Mouse (Mus musculus) heart, postnatal 0 days (tissue): Measurements from ENCODE around the gene Tmem150b. TPM values are rescaled to one million over a fixed set of nuclear protein-coding genes. Genes with fewer than 3 reads are reported as not detected.

Source experiments
- ATAC-seq: fragments of 200-750 bp; cut with Nextera tagmentation; 2 replicates; pipeline ENCODE4 v1.8.0; 2017; ENCODE audit warnings: low read depth, moderate number of reproducible peaks, moderate library complexity; ENCODE audit not compliant: insufficient read depth
- DNase-seq: peaks from one replicate; pipeline ENCODE4 v3.0.0-alpha.2; 2016; ENCODE audit warnings: low spot score
- H3K27ac ChIP-seq: fragments of 300-500 bp; sonication (generic); 2 replicates; pipeline ENCODE4 v1.5.1; 2014; ENCODE audit warnings: low read depth, mild to moderate bottlenecking
- H3K27me3 ChIP-seq: fragments of 300-500 bp; sonication (generic); 2 replicates; pipeline ENCODE4 v1.6.1; 2014; ENCODE audit warnings: low read length, mixed read lengths; ENCODE audit not compliant: control insufficient read depth, insufficient read depth
- H3K36me3 ChIP-seq: fragments of 300-500 bp; sonication (generic); replicated peaks from 2 replicates; pipeline ENCODE4 v1.6.1; 2014; ENCODE audit warnings: low read length, mixed read lengths; ENCODE audit not compliant: control insufficient read depth, insufficient read depth
- H3K4me1 ChIP-seq: fragments of 300-500 bp; sonication (generic); 2 replicates; pipeline ENCODE4 v1.6.1; 2014; ENCODE audit warnings: antibody characterized with exemption; ENCODE audit not compliant: control insufficient read depth, insufficient read depth
- H3K4me2 ChIP-seq: fragments of 300-500 bp; sonication (generic); 2 replicates; pipeline ENCODE4 v1.6.1; 2014; ENCODE audit warnings: low read depth, mild to moderate bottlenecking, low read length, moderate library complexity
- H3K4me3 ChIP-seq: fragments of 300-500 bp; sonication (generic); 2 replicates; pipeline ENCODE4 v1.5.1; 2014; ENCODE audit warnings: low read depth, low read length
- H3K9ac ChIP-seq: fragments of 300-500 bp; sonication (generic); replicated peaks from 2 replicates; pipeline ENCODE4 v1.6.1; 2014; ENCODE audit warnings: low read depth, low read length, mixed read lengths
- H3K9me3 ChIP-seq: fragments of 300-500 bp; sonication (generic); replicated peaks from 2 replicates; pipeline ENCODE4 v1.6.1; 2016; ENCODE audit warnings: low read length; ENCODE audit not compliant: control insufficient read depth
- CTCF ChIP-seq: IDR thresholded peaks from 2 replicates; pipeline ENCODE4 v1.5.1; 2016; ENCODE audit warnings: antibody characterized with exemption, control low read depth, low read depth
- EP300 ChIP-seq: IDR thresholded peaks from 2 replicates; pipeline ENCODE4 v1.6.1; 2016; ENCODE audit warnings: antibody characterized with exemption, low read depth
- WGBS: fragments of 180-500 bp; shearing (Covaris S2); extraction: QIAGEN DNeasy Blood & Tissue Kit; methylation state at CpG from one replicate; pipeline ENCODE4 v1.1.7; 2014; 5-methylcytosine and 5-hydroxymethylcytosine counted together
- polyA plus RNA-seq: library from polyadenylated mRNA; unstranded; fragments of >200 nt; fragmentation: Nextera tagmentation; extraction: Ambion mirVana; gene quantifications from 2 replicates; pipeline ENCODE4 v1.2.1, GENCODE M21; 2015
- total RNA-seq: library from RNA; depleted of rRNA; stranded (reverse); fragments of >200 nt; gene quantifications from 2 replicates; pipeline ENCODE4 v1.2.3, GENCODE M21; 2014; ENCODE audit warnings: low replicate concordance

Gene Tmem150b
- total and polyA plus RNA-seq, 2 experiments from 2014 or later = not detected

GRCm38 (mm10) chr7:4724359-4724758, 690 bp downstream of the Tmem150b start:
- Histone ChIP-seq H3K4me3 (no peak overlapping the region), H3K36me3 (no peaks in the 10 kb centered on the region), H3K9me3 (no peaks in the 10 kb centered on the region), H3K27ac (no peak overlapping the region), H3K4me1 (no peaks in the 10 kb centered on the region), H3K9ac (no peak overlapping the region), H3K27me3 (no peaks in the 10 kb centered on the region), H3K4me2 (no peak overlapping the region)
- DNase-seq (no peak), ATAC-seq (no peak)
- 53% methylated on average over 3 of the region's 3 CpGs for WGBS
- TF ChIP-seq EP300 (no peak), CTCF (no peak)

DNA sequence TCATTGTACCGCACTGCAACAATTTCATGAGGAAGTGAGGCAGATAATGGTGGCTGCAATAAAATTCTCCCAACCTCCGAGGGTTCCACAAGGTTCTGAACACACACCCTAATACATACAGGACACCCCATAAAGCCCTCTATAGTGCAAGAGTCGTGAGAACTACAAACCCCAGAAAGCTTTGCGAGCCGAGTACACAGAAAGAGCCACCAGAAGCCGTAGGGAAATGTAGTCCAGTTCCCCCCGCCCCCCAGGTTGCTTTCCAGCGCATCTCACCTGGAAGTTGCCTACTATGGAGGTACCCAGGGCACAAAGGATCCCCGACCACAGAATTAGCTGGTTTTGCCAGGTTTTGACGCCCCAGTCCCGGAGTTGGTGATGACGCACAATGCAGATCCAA, 1.5 kb downstream of the Tmem150b start:
- no peaks in the 10 kb centered on the region for H3K4me1 ChIP-seq
- H3K4me2 ChIP-seq = peak overlapping the region; percentile 50
- H3K9me3 ChIP-seq = no peaks in the 10 kb centered on the region
- DNase-seq (no peak), ATAC-seq (no peak)
- no peak overlapping the region for H3K27ac ChIP-seq
- no peaks in the 10 kb centered on the region for H3K36me3 ChIP-seq
- WGBS = 32% methylated on average over 12 of the region's 12 CpGs
- H3K4me3 ChIP-seq = peak overlapping the region; percentile 16; the same call in 1 of the 2 replicates
- no peak for TF ChIP-seq EP300
- TF ChIP-seq CTCF = no peak
- H3K9ac ChIP-seq = no peak overlapping the region
- no peaks in the 10 kb centered on the region for H3K27me3 ChIP-seq

DNA sequence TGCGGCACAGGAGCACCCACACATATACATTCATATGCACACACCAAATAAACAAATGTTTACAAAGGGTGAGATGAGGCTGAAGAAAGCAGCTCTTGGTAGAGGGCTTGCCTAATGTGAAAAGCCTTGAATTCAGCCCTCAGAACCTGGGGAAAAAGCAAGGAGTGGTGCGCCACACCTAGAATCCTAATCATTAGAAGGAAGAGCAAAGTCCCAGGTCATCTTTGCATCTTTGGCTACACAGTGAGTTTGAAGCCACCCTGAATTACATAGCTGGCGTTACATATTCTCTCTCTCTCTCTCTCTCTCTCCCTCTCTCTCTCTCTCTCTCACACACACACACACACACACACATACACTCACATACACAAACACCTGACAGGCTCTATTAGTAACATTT, 5.8 kb downstream of the Tmem150b start:
- no peak overlapping the region for H3K4me3 ChIP-seq
- ATAC-seq (no peak), DNase-seq (no peak)
- H3K4me2 ChIP-seq = no peak overlapping the region
- no peak overlapping the region for H3K9ac ChIP-seq
- 97% methylated on average over 3 of the region's 3 CpGs for WGBS
- H3K9me3 ChIP-seq = no peaks in the 10 kb centered on the region
- TF ChIP-seq EP300 (no peak), CTCF (no peak)
- H3K4me1 ChIP-seq = no peaks in the 10 kb centered on the region
- no peaks in the 10 kb centered on the region for H3K27me3 ChIP-seq
- H3K27ac ChIP-seq = no peak overlapping the region
- no peaks in the 10 kb centered on the region for H3K36me3 ChIP-seq

DNA sequence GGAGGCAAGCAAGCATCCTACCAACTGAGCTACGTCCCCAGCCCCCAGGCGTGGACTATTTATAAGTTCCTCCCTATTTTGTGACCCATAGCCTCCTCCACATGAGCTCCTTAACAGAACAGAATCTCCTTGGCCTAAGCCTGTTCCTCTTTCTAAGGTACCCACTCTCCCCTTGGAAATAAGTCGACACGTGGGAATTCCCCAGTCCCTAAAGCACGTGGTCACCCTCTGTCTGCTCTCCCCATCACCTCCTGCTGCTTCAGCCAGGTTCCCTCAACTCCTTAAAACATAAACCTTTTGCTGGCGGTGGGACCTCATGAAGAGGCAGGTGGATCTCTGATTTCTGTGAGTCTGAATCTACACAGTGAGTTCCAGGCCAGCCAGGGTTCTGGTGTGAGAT, 8.1 kb downstream of the Tmem150b start:
- Histone ChIP-seq H3K36me3 (no peaks in the 10 kb centered on the region), H3K4me2 (no peak overlapping the region), H3K4me3 (no peak overlapping the region), H3K27ac (no peak overlapping the region), H3K27me3 (no peaks in the 10 kb centered on the region), H3K9ac (no peak overlapping the region), H3K9me3 (no peaks in the 10 kb centered on the region), H3K4me1 (no peaks in the 10 kb centered on the region)
- TF ChIP-seq EP300 (no peak), CTCF (no peak)
- no peak for DNase-seq
- 62% methylated on average over 6 of the region's 6 CpGs for WGBS
- ATAC-seq = no peak

DNA sequence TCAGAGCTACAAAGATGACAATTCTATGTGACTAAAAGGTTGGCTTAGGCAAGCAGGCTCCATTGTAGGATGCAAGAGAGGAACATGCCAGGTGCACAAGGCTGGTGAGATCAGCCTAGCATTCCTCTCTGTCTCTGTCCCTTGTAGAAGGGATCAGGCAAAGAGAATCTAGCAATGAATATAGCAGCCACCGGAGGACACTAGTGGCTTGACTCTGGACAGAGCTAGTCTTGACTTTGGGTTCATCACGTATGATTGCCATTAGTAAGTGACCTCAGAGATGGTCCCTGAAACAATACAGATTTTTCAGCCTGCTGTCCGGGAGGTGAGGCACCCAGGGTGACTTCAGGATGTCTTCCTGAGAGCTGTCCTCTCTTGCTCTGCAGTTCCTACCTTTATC, 12.5 kb downstream of the Tmem150b start:
- H3K4me3 ChIP-seq = no peak overlapping the region
- H3K27ac ChIP-seq = no peak overlapping the region
- H3K9ac ChIP-seq = no peak overlapping the region
- H3K9me3 ChIP-seq = no peaks in the 10 kb centered on the region
- H3K4me1 ChIP-seq = no peaks in the 10 kb centered on the region
- DNase-seq (no peak), ATAC-seq (no peak)
- TF ChIP-seq CTCF (peak; percentile 5; the same call in 1 of the 2 replicates), EP300 (no peak)
- 60% methylated on average over 3 of the region's 3 CpGs for WGBS
- no peaks in the 10 kb centered on the region for H3K36me3 ChIP-seq
- H3K27me3 ChIP-seq = no peaks in the 10 kb centered on the region
- no peak overlapping the region for H3K4me2 ChIP-seq

DNA sequence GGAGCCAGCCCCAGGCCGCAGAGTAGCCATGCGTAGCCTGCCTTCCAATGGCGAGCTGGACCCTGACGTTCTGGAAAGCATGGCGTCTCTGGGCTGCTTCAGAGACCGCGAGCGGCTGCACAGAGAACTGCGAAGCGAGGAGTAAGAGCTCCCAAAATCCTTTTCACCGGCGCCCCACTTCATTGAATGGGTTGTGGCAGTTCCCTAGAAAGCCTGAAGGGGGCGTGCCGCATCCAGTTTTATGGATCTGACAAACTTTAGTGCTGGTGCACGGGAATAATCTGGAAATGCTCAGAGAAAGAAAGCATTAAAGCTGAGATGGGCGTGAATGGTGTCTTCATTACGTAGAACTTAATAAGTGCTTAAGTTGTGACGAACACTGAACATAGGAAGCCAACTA, 20.0 kb downstream of the Tmem150b start:
- Histone ChIP-seq H3K4me3 (no peak overlapping the region), H3K27me3 (no peaks in the 10 kb centered on the region), H3K36me3 (no peaks in the 10 kb centered on the region), H3K9me3 (no peaks in the 10 kb centered on the region), H3K4me2 (no peak overlapping the region), H3K9ac (no peak overlapping the region), H3K4me1 (no peaks in the 10 kb centered on the region), H3K27ac (no peak overlapping the region)
- 50% methylated on average over 18 of the region's 18 CpGs for WGBS
- DNase-seq (no peak), ATAC-seq (no peak)
- peak; percentile 45 for TF ChIP-seq CTCF
- no peak for TF ChIP-seq EP300
